Mouse (Mus musculus) urinary bladder, adult 2 months (tissue): ENCODE measurements around the gene Ubap2l. TPM values are rescaled to one million over a fixed set of nuclear protein-coding genes. Genes with fewer than 3 reads are reported as not detected.

Experiments used
- DNase-seq: peaks from one replicate; pipeline ENCODE4 v3.0.0; 2022; ENCODE audit warnings: low spot score
- polyA plus RNA-seq: library from polyadenylated mRNA; depleted of rRNA; stranded (reverse); fragments of >200 nt; gene quantifications from 2 replicates; pipeline ENCODE4 v1.2.3, GENCODE M21; 2012; rRNA removed

Gene Ubap2l
- polyA plus RNA-seq, 1 experiment = 85.2 TPM

DNA sequence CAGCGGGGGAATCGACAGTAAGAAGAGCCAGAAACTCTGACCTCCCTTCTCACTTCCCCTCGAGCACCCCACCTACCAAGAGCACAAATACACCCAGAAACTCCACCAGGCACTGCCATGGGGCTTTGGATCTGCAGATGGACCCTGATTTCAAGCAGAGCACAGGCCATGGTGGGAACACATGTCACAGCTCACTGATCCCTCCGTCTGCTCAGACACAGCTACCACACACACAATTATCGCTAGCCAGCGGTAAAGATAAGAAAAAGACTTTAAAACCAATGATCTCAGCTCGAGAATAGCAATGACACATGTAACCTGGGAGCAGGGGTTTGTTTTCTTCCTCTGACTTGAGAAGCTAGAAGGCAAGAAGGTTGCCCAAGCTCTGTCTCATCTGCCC, 83.9 kb downstream of the Ubap2l start:
- no peak for DNase-seq

DNA sequence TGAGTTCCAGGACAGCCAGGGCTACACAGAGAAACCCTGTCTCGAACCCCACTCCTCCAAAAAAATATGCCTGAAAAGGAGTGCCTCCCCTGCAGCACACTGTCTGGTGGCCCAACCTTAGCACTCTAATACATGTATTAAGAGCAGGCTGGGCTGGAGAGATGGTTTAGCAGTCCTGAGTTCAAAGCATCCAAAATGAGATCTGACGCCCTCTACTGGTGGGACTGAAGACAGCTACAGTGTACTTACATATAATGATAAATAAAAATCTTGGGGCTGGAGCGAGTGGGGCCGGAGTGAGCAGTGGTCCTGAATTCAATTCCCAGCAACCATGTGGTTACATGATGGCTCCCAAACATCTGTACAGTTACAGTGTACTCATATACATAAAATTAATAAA, 85.5 kb downstream of the Ubap2l start:
- DNase-seq = no peak

DNA sequence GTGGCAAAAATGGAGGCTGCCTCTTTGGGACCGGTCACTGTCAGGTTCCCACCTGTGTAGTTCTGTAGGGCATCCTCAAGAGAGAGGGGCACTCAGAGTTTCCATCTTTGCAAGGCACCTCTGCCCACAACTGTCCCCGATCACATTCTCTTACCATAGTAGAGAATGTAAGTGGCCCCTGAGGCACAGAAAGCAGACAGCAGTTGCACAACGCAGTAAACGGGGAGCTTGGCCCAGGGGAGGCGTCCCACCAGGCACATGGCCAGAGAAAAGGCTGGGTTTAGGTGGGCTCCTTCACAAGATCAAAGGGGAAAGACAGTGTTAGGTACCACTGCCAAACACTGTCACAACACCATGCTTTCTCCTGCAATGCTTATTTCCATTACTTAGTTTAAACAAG, 86.5 kb downstream of the Ubap2l start:
- no peak for DNase-seq

DNA sequence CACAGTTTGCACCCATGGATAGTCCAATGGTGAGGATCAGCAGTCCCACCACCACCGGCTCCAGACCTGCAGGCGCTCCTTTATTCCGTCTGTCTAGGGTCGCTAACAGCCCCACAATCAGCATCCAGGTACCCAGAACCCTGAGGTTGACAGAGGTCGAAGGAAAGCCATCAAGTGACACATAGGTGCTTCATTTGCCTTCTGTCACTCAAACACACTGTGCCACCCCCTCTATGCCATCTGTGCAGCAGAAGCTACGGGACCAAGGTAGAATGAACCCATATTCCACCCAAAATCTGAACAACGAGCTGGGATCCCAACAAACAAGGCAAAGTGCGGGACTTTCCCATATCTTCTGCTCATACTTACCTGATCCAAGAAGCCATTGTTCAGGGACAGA, 86.9 kb downstream of the Ubap2l start:
- no peak for DNase-seq

DNA sequence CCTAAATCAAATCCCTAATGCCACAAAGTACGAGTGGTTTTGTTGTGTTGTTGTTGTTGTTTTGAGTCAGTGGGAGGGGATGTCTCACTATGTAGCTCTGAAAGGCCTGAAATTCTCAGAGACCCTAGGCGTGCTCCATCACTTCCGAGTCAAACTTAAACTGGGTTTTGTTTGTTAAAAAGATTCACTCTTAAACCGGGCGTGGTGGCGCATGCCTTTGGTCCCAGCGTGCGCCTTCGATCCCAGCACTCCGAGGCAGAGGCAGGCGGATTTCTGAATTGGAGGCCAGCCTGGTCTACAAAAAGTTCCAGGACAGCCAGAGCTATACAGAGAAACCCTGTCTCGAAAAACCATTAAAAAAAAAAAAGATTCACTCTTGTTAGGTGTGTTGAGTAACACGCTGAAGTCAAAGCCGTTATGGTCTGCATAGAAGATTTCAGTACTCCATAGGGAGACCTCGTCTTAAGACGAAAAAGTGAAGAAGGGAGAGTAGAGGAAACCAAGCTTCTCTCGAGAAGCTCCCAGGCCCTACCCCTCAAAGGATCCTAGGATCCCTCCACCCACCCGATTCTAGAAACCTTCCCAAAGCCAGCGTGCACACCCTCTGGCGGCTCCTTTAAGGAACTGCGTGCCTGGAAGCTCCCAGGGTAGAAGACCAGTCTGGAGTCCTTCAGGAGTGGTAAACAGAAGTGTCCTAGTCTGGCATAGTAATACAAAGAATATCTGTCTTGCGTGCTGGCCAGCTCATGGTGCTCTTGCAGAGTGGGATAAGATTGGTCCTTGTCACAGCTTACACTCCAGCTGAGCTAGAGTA, 88.3 kb downstream of the Ubap2l start:
- DNase-seq = no peak

DNA sequence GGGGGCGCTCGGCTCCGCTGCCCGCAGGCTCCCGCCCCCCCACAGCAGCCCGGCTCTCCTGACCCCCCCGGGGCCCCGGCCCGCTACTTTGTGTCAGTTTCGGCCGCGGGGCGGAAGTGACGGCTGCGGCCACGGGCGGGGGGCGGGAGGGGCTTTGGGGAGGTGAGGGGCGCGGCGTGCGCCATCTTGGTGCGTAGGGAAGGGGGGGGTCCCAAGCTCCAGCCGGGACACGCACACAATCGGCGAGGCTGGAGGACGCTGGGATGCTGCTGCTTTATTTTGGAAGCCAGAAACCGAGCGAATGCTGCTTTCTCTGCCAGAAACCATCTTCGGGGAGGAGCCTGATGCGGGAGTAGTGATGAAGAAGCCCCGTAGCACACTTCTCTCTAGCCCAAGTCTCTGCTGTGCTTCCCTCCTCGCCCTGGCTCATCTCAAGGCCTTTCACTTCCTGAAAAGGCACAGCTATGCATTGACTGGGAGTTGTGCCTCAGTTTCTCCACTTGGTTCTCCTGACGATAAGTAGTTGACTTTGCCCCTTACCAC, 89.1 kb downstream of the Ubap2l start, which contains the start of gene Atp8b2:
Gene Atp8b2 (minus strand): TSS at position 288 of the 543 bp plus-strand sequence.
- DNase-seq = peak; percentile 37

DNA sequence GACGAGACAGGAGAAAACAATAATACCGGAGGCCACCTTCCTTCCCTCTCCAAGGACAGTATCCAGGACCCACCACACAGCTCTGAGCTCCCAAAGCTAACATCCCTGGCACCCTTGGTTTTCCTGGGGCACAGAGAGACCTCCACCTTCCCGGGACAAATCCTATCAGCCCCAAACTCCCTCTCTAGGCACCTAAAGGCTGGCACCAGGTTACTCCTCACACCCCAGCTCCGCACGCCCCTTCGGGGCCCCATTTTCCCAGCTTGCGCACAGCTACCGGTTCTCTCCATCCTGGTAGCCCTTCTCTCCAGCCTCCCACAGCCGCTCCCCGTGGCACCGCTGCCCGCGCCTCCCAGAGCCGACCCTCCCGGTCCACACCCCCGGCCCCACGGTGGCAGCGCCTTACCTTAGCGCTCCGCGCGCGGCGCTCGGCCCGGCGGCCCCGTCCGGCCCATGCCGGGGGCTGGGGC, 89.6 kb downstream of the Ubap2l start:
- DNase-seq = peak; percentile 46

DNA sequence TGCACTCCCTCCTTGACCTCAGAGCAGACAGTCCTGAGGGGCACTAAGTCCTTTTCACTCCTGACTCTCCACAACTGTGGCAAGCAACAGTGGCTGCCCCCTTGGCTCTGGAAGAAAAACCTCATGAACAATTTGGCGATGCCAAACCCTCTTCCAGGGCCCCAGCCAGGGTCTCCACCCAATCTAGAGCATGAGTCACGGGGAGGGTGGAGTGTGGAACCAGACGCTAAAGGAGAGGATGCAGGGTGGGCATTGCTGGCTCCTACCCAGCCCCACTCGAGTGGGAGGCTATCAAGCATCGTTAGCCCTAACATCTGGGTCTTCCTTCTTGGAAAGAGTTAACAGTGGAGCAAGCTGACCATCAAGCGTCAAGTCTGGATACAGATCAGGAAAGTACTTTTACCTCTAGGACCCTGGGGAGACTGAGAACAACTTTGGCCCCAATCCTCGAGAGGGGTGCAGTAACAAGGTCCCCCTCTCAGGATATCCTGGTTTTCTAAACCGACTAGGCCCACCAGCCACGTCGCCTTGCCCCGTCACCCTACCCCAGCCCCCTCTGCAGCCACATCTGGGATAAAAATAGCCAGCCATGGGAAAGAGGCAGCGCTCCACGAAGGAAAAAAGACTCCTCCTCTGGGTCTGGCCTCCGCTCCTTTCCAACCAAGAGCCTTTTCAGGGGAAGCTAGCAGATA, 90.2 kb downstream of the Ubap2l start:
- DNase-seq = no peak

DNA sequence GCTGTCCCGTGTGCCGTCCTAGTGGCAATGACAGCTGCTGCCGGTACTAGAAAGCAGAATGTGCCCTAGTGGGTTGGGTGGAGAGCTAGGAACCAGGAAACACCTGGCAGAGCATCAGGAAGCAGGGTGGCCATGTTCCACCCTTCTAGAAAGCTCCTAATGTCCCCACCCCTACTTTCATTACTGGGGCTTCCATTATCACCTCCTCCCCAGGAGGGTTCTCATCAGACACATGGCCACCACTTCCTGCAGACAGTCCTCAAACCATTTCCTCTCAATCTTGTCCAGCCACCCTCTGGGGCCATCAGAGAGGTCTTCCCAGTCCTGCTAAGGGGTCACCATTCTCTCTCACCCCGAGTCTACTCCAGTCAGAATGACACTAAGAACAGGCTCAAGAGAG, 91.0 kb downstream of the Ubap2l start:
- no peak for DNase-seq

DNA sequence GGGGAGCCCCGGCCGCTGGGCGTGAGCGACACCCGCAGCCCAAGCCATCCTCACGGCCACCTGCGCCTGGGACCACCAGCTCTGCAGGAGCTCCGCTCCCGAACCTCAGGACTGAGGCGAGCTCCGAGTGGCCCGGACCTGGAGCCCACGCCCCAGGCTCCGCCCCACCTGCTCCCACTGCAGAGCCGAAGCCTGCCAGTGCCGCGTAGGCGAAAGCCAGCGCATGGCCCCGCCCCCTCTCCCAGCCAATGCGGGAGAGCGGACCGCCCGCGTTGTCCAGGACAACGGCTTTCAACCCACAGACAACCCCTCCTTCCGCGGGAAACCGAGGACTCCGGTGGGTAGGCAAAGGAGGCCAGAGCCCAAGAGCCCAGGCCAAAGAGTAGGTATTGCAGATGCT, 92.0 kb downstream of the Ubap2l start:
- DNase-seq = peak; percentile 80

DNA sequence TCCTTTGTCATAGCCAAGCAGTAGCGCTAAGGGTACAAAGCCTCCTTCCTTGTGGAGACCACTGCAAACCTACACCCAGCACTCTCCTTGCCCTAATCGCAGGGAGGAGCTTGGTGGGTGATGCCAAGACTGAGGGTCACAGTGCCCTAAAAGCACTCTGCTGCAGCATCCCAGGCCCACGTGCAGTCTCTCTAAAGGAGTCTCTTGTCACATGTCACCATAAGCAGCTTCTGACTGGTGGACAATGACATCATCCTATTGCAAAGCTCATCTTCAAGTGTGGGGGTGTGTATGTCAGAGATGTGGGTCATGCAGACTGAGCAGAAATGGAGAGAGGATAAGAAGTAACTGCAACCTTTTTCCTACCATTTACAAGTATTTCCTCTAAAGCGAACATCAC, 93.0 kb downstream of the Ubap2l start:
- no peak for DNase-seq

DNA sequence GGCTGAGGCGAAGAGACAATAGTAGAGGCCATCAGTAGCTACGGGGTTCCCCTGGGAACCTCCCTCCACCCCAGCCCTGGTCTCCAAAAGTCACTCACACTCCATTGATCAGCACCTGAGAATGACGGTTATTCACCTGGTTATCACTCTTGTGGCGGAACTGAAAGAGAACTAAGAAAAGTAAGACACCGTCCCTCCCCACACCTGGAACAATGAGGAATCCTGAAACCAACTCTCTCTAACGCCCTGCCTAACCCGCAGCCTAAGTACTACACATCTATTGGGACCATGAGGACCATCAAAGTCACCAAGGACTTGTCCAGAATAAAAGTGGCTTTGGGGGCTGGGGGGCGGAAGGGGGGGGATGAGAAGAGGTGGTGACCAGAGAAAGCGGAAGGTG, 94.5 kb downstream of the Ubap2l start:
- no peak for DNase-seq

DNA sequence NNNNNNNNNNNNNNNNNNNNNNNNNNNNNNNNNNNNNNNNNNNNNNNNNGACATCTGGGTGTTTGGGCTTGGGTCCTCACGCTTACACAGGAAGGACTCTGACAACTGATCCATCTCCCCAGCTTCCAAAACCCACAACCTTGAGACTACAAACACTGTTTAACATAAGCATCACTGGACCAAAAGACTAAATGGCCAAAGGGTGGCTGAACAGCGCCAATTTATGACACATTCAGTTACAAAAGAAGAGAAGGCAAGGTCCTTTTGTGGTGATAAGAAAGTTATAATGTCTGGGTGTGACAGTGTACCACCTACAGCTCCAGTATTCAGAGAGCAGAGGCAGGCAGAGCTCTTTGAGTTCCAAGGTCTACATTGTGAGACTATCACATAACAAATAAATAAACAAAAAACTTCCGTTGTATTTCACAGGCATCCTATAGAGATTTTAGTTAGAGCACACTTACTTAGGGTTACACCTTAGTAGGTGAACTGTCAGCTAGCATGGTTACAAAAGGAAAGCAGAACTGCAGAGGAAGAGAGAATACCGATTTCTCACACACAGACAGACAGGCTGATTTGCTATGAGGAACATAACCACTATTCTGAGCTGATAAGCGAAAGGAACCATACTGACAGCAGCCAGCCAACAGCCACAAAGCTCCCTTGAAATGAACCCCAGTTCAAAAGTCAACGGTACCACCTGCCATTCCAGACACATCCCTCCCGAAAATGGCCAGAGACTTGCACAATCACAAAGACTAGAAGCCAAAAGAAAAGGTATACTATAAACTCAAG, 96.1 kb downstream of the Ubap2l start:
- DNase-seq = no peak

DNA sequence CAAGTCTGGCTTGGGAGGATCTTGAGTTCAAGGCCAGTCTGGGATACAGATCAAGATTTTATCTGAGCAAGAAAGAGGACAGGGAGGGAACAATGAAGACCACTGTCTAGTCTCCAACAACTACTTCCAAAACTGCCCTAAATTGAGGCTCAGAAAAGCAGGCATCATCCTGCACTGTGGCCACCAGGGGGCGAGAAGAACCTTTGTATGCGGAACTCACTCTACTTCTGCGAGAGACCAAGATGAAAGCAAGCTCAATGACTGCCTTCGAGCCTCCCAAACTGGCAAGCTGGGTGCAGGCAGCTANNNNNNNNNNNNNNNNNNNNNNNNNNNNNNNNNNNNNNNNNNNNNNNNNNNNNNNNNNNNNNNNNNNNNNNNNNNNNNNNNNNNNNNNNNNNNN, 99.0 kb downstream of the Ubap2l start:
- peak; percentile 46 for DNase-seq

Other genes starting within 250 kb of the Ubap2l start
- gene She, start 221.3 kb downstream of the Ubap2l start, polyA plus RNA-seq = 3.4 and 5.3 TPM in 2 replicates
- 5.3 and 7.9 TPM in 2 replicates for gene Il6ra, start 139.4 kb downstream of the Ubap2l start, polyA plus RNA-seq
- gene Atp8b2, start 89.1 kb downstream of the Ubap2l start, polyA plus RNA-seq = 32.0 and 35.8 TPM in 2 replicates
- 82.4 and 102 TPM in 2 replicates for gene Hax1, start 53.8 kb downstream of the Ubap2l start, polyA plus RNA-seq
- gene 4933434E20Rik, start 992 bp downstream of the Ubap2l start, polyA plus RNA-seq = 85.5 and 91.1 TPM in 2 replicates
- gene Tpm3, start 20.0 kb upstream of the Ubap2l start, polyA plus RNA-seq = 198 and 201 TPM in 2 replicates
- 0.55 and 0.80 TPM in 2 replicates for gene Nup210l, start 51.5 kb upstream of the Ubap2l start, polyA plus RNA-seq
- gene Rps27, start 161.0 kb upstream of the Ubap2l start, polyA plus RNA-seq = 4,684 and 6,324 TPM in 2 replicates
- 18.7 and 21.4 TPM in 2 replicates for gene Rab13, start 161.1 kb upstream of the Ubap2l start, polyA plus RNA-seq
- 64.2 and 81.2 TPM in 2 replicates for gene Jtb, start 179.0 kb upstream of the Ubap2l start, polyA plus RNA-seq
- gene Creb3l4, start 190.9 kb upstream of the Ubap2l start, polyA plus RNA-seq = 1.7 and 2.0 TPM in 2 replicates
- 55.0 and 79.5 TPM in 2 replicates for gene Slc39a1, start 195.5 kb upstream of the Ubap2l start, polyA plus RNA-seq
- 23.7 and 35.6 TPM in 2 replicates for gene Crtc2, start 201.5 kb upstream of the Ubap2l start, polyA plus RNA-seq
- gene Dennd4b, start 212.6 kb upstream of the Ubap2l start, polyA plus RNA-seq = 15.0 and 15.4 TPM in 2 replicates
- gene Gatad2b, start 240.6 kb upstream of the Ubap2l start, polyA plus RNA-seq = 14.7 and 23.9 TPM in 2 replicates